Mouse (Mus musculus) bone marrow, adult 2 months (tissue): ENCODE measurements around the gene Hoxa5.

Source experiments
- CTCF ChIP-seq: fragments of 200-500 bp; IDR thresholded peaks from 2 replicates; pipeline ENCODE4 v1.5.1; 2011; ENCODE audit warnings: low read length, control low read depth; ENCODE audit not compliant: control insufficient read depth, insufficient read depth
- POLR2A ChIP-seq: fragments of 200-500 bp; IDR thresholded peaks from 2 replicates; pipeline ENCODE4 v1.6.1; 2011; ENCODE audit warnings: low read depth, mild to moderate bottlenecking, control low read depth, low read length, borderline replicate concordance; ENCODE audit not compliant: control insufficient read depth

- no peak for TF ChIP-seq POLR2A
- no peak for TF ChIP-seq CTCF
Observed at GRCm38 (mm10) chr6:52245040-52245756, 40.8 kb upstream of the Hoxa5 start.
